ENCODE assay signal across 8 mouse cellular contexts in the genomic region with DNA sequence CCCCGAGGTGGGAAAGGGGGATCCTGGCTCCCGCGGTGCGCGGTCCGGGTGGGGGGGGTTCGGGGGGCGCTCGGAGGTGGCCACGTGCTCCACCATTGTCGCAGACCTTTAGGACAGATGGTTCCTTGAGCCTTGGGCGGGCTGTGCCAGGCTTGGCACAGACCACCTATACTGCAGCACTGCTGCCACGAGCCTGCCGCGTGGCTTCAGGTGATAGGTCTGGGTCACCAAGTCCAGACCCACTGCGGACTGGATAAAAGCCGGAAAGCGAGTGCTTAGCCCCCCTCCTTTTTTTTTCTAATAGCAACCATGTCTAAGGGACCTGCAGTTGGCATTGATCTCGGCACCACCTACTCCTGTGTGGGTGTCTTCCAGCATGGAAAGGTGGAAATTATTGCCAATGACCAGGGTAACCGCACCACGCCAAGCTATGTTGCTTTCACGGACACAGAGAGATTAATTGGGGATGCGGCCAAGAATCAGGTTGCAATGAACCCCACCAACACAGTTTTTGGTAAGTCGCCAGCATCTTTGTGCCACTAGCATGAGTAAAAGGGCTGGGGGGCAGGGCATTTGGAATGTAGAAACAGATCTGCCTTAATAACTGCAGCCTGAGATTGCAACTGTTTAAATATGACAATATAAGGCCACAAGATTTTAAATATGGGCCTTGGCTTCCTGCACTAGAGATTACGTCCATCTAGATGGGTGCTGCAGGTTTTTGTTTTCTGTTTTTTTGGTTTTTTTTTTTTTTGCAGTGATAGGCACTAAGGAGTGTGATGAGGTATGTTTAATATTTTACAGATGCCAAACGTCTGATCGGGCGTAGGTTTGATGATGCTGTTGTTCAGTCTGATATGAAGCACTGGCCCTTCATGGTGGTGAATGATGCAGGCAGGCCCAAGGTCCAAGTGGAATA. TPM values are rescaled to one million over a fixed set of nuclear protein-coding genes. Genes with fewer than 3 reads are reported as not detected.
A peak's percentile ranks its signal among the peaks of the same experiment; 100 is the strongest.
DNase-seq lines count a peak whose midpoint lies in the region; ATAC-seq lines count a peak whose summit lies in the region.
"Not testable (repeated sequence)": the region's sequence is repeated elsewhere in the genome, so short reads cannot be mapped to it uniquely, and the experiment has no call there.

No protein-coding gene starts in this region.

- peak overlapping the region; percentile 98 for H3K4me3 ChIP-seq in forebrain, embryonic 14.5 days (ENCODE audit: low read depth, low read length)
- H3K4me3 ChIP-seq in liver, embryonic 13.5 days (replicated peaks), result peak overlapping the region; percentile 93
- H3K4me3 ChIP-seq in midbrain, embryonic 15.5 days, result peak overlapping the region; percentile 74

- H3K9ac ChIP-seq in forebrain, embryonic 14.5 days (ENCODE audit: low read length), result peak overlapping the region; percentile 99
- H3K9ac ChIP-seq in liver, embryonic 13.5 days, result peak overlapping the region; percentile 98
- peak overlapping the region; percentile 93 for H3K9ac ChIP-seq in midbrain, embryonic 15.5 days

- under 1% methylated on average over 28 of the region's 28 CpGs for WGBS in forebrain, embryonic 14.5 days
- WGBS in liver, embryonic 13.5 days (ENCODE audit: insufficient replicate concordance), result under 1% methylated on average over 28 of the region's 28 CpGs
- under 1% methylated on average over 28 of the region's 28 CpGs for WGBS in midbrain, embryonic 15.5 days

- peak; percentile 13 for ATAC-seq in forebrain, embryonic 14.5 days
- ATAC-seq in liver, embryonic 13.5 days (ENCODE audit: low read depth), result peak; percentile 0; the same call in 1 of the 2 replicates
- peak; percentile 22 for ATAC-seq in midbrain, embryonic 15.5 days (replicated peaks)

- peaks cover 18% of the 10 kb centered on the region for H3K4me1 ChIP-seq in forebrain, embryonic 14.5 days (ENCODE audit: control insufficient read depth, insufficient read depth, low read length)
- peaks cover 44% of the 10 kb centered on the region for H3K4me1 ChIP-seq in liver, embryonic 13.5 days (replicated peaks)
- peaks cover 43% of the 10 kb centered on the region for H3K4me1 ChIP-seq in midbrain, embryonic 15.5 days

- peak overlapping the region; percentile 56 for H3K4me2 ChIP-seq in forebrain, embryonic 14.5 days (ENCODE audit: low read length)
- peak overlapping the region; percentile 84 for H3K4me2 ChIP-seq in liver, embryonic 13.5 days
- H3K4me2 ChIP-seq in midbrain, embryonic 15.5 days, result peak overlapping the region; percentile 73

- not testable (repeated sequence) for H3K9me3 ChIP-seq in forebrain, embryonic 14.5 days (replicated peaks; ENCODE audit: control insufficient read depth, low read length); liver, embryonic 13.5 days (replicated peaks); midbrain, embryonic 15.5 days

- H3K27me3 ChIP-seq in forebrain, embryonic 14.5 days (replicated peaks; ENCODE audit: control insufficient read depth, insufficient read depth, low read length); liver, embryonic 13.5 days; midbrain, embryonic 15.5 days (replicated peaks): not testable (repeated sequence)

- peak; percentile 63 for DNase-seq in adipocyte (ENCODE audit: low spot score)
- DNase-seq in cerebellum, postnatal 10 days, result peak; percentile 87 to 88
- peak; percentile 80 for DNase-seq in forebrain, embryonic 14.5 days (ENCODE audit: low spot score)
- peak; percentile 46 for DNase-seq in heart, postnatal 4 days
- peak; percentile 58 for DNase-seq in kidney, postnatal 10 days
- DNase-seq in liver, embryonic 13.5 days, result not testable (repeated sequence)
- DNase-seq in testis, postnatal 10 days (ENCODE audit: low spot score), result peak; percentile 60

- peak overlapping the region; percentile 96 for H3K27ac ChIP-seq in forebrain, embryonic 14.5 days (ENCODE audit: low read depth, low read length)
- H3K27ac ChIP-seq in liver, embryonic 13.5 days, result peak overlapping the region; percentile 96
- H3K27ac ChIP-seq in midbrain, embryonic 15.5 days, result peak overlapping the region; percentile 99

- H3K36me3 ChIP-seq in forebrain, embryonic 14.5 days (ENCODE audit: control insufficient read depth, insufficient read depth, low read length), result peaks cover 41% of the 10 kb centered on the region
- peaks cover 51% of the 10 kb centered on the region for H3K36me3 ChIP-seq in liver, embryonic 13.5 days
- H3K36me3 ChIP-seq in midbrain, embryonic 15.5 days (replicated peaks), result peaks cover 16% of the 10 kb centered on the region; the same call in 1 of the 2 replicates

RNA-seq across cellular contexts. Expression of a gene that starts 1.1 kb away (rescaled TPM):
- polyA plus RNA-seq in forebrain, embryonic 14.5 days (2014; fragmentation: Nextera tagmentation; extraction: Ambion mirVana), result 3,062 and 3,353 TPM in 2 replicates
- 1,000 to 10,000 TPM; 1,168 to 1,187 TPM for total RNA-seq in heart, postnatal 4 days (2021)
- polyA plus RNA-seq in liver, embryonic 13.5 days (2015; fragmentation: Nextera tagmentation; extraction: Ambion mirVana), result 1,780 and 2,224 TPM in 2 replicates
- polyA plus RNA-seq in midbrain, embryonic 15.5 days (2015; fragmentation: Nextera tagmentation; extraction: Ambion mirVana), result 3,196 and 3,218 TPM in 2 replicates
